Mouse (Mus musculus) intestine, postnatal 0 days (tissue): ENCODE measurements at regions not wholly inside any gene's neighbourhood (a gene's known extent, or its start where the extent isn't known, plus 50 kb on each side); places are given as distances from the start of the nearest gene placed in this dataset.

Source experiments
- ATAC-seq: fragments of 200-750 bp; cut with Nextera tagmentation; 2 replicates; pipeline ENCODE4 v1.8.0; 2017; ENCODE audit warnings: mild to moderate bottlenecking, moderate TSS enrichment, moderate library complexity
- H3K27ac ChIP-seq: fragments of 300-500 bp; sonication (generic); 2 replicates; pipeline ENCODE4 v1.5.1; 2014; ENCODE audit warnings: mild to moderate bottlenecking, low read depth, low read length, moderate library complexity
- H3K27me3 ChIP-seq: fragments of 300-500 bp; sonication (generic); replicated peaks from 2 replicates; pipeline ENCODE4 v1.6.1; 2014; ENCODE audit warnings: low read length, mixed read lengths; ENCODE audit not compliant: control insufficient read depth, insufficient read depth
- H3K36me3 ChIP-seq: fragments of 300-500 bp; sonication (generic); 2 replicates; pipeline ENCODE4 v1.6.1; 2014; ENCODE audit warnings: mild to moderate bottlenecking, moderate library complexity; ENCODE audit not compliant: control insufficient read depth, insufficient read depth
- H3K4me1 ChIP-seq: fragments of 300-500 bp; sonication (generic); replicated peaks from 2 replicates; pipeline ENCODE4 v1.6.1; 2014; ENCODE audit warnings: antibody characterized with exemption, low read length, mixed read lengths; ENCODE audit not compliant: control insufficient read depth, insufficient read depth
- H3K4me2 ChIP-seq: fragments of 300-500 bp; sonication (generic); replicated peaks from 2 replicates; pipeline ENCODE4 v1.6.1; 2014; ENCODE audit warnings: low read depth, mild to moderate bottlenecking, moderate library complexity
- H3K4me3 ChIP-seq: fragments of 300-500 bp; sonication (generic); 2 replicates; pipeline ENCODE4 v1.5.1; 2014; ENCODE audit warnings: low read depth, low read length
- H3K9ac ChIP-seq: fragments of 300-500 bp; sonication (generic); 2 replicates; pipeline ENCODE4 v1.6.1; 2014; ENCODE audit warnings: mild to moderate bottlenecking, low read depth, low read length
- H3K9me3 ChIP-seq: fragments of 300-500 bp; sonication (generic); 2 replicates; pipeline ENCODE4 v1.6.1; 2016; ENCODE audit warnings: mixed run types; ENCODE audit not compliant: control insufficient read depth
- CTCF ChIP-seq: sonication (generic); IDR thresholded peaks from 2 replicates; pipeline ENCODE4 v1.5.1; 2016; ENCODE audit warnings: low read depth, mild to moderate bottlenecking, control low read depth, antibody characterized with exemption, moderate library complexity
- WGBS: fragments of 180-500 bp; shearing (Covaris S2); extraction: QIAGEN DNeasy Blood & Tissue Kit; methylation state at CpG from one replicate; pipeline ENCODE4 v1.1.7; 2014; 5-methylcytosine and 5-hydroxymethylcytosine counted together

GRCm38 (mm10) chr6:51795300-51795699 is 217.0 kb downstream of the Skap2 start:
- Histone ChIP-seq H3K4me3 (no peak overlapping the region), H3K36me3 (no peaks in the 10 kb centered on the region)
- 65% methylated on average over 4 of the region's 4 CpGs for WGBS

GRCm38 (mm10) chr6:51798577-51799240 is 213.6 kb downstream of the Skap2 start:
- no peak for ATAC-seq
- H3K9me3 ChIP-seq, result no peaks in the 10 kb centered on the region
- H3K27me3 ChIP-seq, result no peaks in the 10 kb centered on the region
- TF ChIP-seq CTCF, result no peak
- no peak overlapping the region for H3K4me3 ChIP-seq
- no peak overlapping the region for H3K4me2 ChIP-seq
- H3K4me1 ChIP-seq, result no peaks in the 10 kb centered on the region
- H3K27ac ChIP-seq, result no peak overlapping the region
- WGBS, result 82% methylated on average over 12 of the region's 12 CpGs
- H3K36me3 ChIP-seq, result no peaks in the 10 kb centered on the region
- no peak overlapping the region for H3K9ac ChIP-seq

More at GRCm38 (mm10) chr6:51795300-51795699, 217.0 kb downstream of the Skap2 start:
- H3K4me2 ChIP-seq, result no peak overlapping the region
- no peak overlapping the region for H3K9ac ChIP-seq
- ATAC-seq, result no peak
- no peak overlapping the region for H3K27ac ChIP-seq
- peak; percentile 79 for TF ChIP-seq CTCF
- H3K4me1 ChIP-seq, result no peaks in the 10 kb centered on the region
- H3K9me3 ChIP-seq, result no peaks in the 10 kb centered on the region
- H3K27me3 ChIP-seq, result no peaks in the 10 kb centered on the region

- ATAC-seq, result no peak
- H3K4me1 ChIP-seq, result no peaks in the 10 kb centered on the region
- WGBS, result 61% methylated on average over 7 of the region's 7 CpGs
- no peak overlapping the region for H3K27ac ChIP-seq
- H3K9ac ChIP-seq, result no peak overlapping the region
- H3K36me3 ChIP-seq, result no peaks in the 10 kb centered on the region
- no peak for TF ChIP-seq CTCF
- no peak overlapping the region for H3K4me2 ChIP-seq
- H3K9me3 ChIP-seq, result no peaks in the 10 kb centered on the region
- no peak overlapping the region for H3K4me3 ChIP-seq
- no peaks in the 10 kb centered on the region for H3K27me3 ChIP-seq
These were observed 206.7 kb downstream of the Skap2 start for GRCm38 (mm10) chr6:51805656-51806055.
